Mouse (Mus musculus) lung, adult 2 months (tissue): ENCODE results near the gene Tcam1.

Experiments used
- CTCF ChIP-seq: fragments of 200-500 bp; IDR thresholded peaks from 2 replicates; pipeline ENCODE4 v1.5.1; 2011; ENCODE audit warnings: mild to moderate bottlenecking, low read length, control low read depth; ENCODE audit not compliant: insufficient read depth
- POLR2A ChIP-seq: fragments of 200-500 bp; IDR thresholded peaks from 2 replicates; pipeline ENCODE4 v1.6.1; 2011; ENCODE audit warnings: low read depth, mild to moderate bottlenecking, control low read depth, low read length, borderline replicate concordance; ENCODE audit errors: extremely low read depth

- TF ChIP-seq CTCF (no peak), POLR2A (no peak)
Measured at GRCm38 (mm10) chr11:106290376-106290775, 13.9 kb downstream of the Tcam1 start.
